Mouse (Mus musculus) ES-Bruce4 (cell line): Measurements from ENCODE around the gene Kcnip4. TPM values are rescaled to one million over a fixed set of nuclear protein-coding genes. Genes with fewer than 3 reads are reported as not detected.

ENCODE experiments used
- H3K27ac ChIP-seq: 2 replicates; pipeline ENCODE4 v1.5.1; 2012; ENCODE audit warnings: low read length, inconsistent platforms; ENCODE audit not compliant: insufficient read depth
- H3K27me3 ChIP-seq: 2 replicates; pipeline ENCODE4 v1.6.1; 2012; ENCODE audit warnings: mild to moderate bottlenecking, low read length, inconsistent platforms; ENCODE audit not compliant: control insufficient read depth, poor library complexity, insufficient read depth, severe bottlenecking
- H3K36me3 ChIP-seq: 2 replicates; pipeline ENCODE4 v1.6.1; 2012; ENCODE audit warnings: inconsistent platforms, mild to moderate bottlenecking, low read length, moderate library complexity; ENCODE audit not compliant: control insufficient read depth, poor library complexity, insufficient read depth, severe bottlenecking
- H3K4me1 ChIP-seq: one replicate; pipeline ENCODE4 v1.8.1; 2011; ENCODE audit warnings: low read length; ENCODE audit not compliant: control insufficient read depth, insufficient read depth
- H3K4me3 ChIP-seq: 2 replicates; pipeline ENCODE4 v1.5.1; 2011; ENCODE audit warnings: low read depth, mild to moderate bottlenecking, low read length
- H3K9ac ChIP-seq: 2 replicates; pipeline ENCODE4 v1.6.1; 2012; ENCODE audit warnings: low read depth, mild to moderate bottlenecking, inconsistent platforms; ENCODE audit not compliant: poor library complexity, severe bottlenecking
- H3K9me3 ChIP-seq: replicated peaks from 2 replicates; pipeline ENCODE4 v1.6.1; 2012; ENCODE audit warnings: mild to moderate bottlenecking, low read length, inconsistent platforms; ENCODE audit not compliant: control insufficient read depth, poor library complexity, insufficient read depth, severe bottlenecking
- CTCF ChIP-seq: IDR thresholded peaks from one replicate; pipeline ENCODE4 v1.8.1; 2011; ENCODE audit warnings: low read depth, low read length
- EP300 ChIP-seq: IDR thresholded peaks from 2 replicates; pipeline ENCODE4 v1.6.1; 2011; ENCODE audit warnings: low read depth, low read length; ENCODE audit not compliant: insufficient read depth
- POLR2A ChIP-seq: IDR thresholded peaks from one replicate; pipeline ENCODE4 v1.8.1; 2011; ENCODE audit warnings: low read length; ENCODE audit not compliant: insufficient read depth
- polyA plus RNA-seq: library from polyadenylated mRNA; stranded (reverse); fragments of >200 nt; gene quantifications from 2 replicates; pipeline ENCODE4 v1.2.4, GENCODE M21; 2011; ENCODE audit warnings: low read depth; ENCODE audit not compliant: missing spikeins, insufficient read depth, insufficient read length

The Kcnip4 gene
- polyA plus RNA-seq, 1 experiment, result not detected

DNA sequence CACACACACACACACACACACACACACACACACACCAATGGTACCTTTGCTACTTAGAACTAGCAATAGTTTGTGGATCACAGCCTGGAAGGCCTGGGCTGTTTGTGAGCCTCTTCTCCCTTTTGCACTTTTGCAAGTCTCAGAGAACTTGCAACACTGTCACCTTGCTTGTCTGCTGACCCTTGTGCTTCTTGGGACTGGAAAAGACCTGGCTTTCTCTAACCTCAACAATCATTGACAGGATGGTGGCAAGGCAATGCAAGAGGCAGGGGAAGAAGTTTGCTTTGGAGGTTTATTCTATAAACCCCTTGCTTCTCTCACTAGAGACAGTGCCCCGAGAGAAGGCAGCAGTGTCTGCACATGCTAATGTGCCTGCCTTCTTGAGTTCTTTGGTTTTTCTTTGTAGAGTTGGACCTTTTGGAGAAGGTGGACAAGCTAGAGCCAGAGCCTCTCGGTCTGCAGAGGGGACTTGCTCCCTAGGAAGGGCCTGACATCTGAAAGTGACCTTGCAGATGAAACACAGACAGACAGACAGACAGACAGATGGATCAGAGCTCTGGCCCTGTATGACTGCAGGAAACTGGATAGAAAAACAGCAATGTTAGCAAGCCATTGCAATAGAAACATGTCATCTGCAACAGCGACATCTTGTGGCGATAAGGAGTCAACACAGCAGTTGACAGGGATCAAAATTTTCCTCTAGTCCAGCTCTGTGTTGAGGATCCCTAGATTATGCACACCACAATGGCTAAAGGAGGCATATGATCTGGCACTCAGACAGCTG is 174.4 kb downstream of the Kcnip4 start:
- Histone ChIP-seq H3K9me3 (no peaks in the 10 kb centered on the region), H3K4me1 (no peaks in the 10 kb centered on the region), H3K4me3 (no peak overlapping the region), H3K36me3 (no peaks in the 10 kb centered on the region), H3K9ac (no peak overlapping the region), H3K27me3 (no peaks in the 10 kb centered on the region), H3K27ac (no peak overlapping the region)
- no peak for TF ChIP-seq CTCF
- no peak for TF ChIP-seq EP300
- TF ChIP-seq POLR2A, result no peak

DNA sequence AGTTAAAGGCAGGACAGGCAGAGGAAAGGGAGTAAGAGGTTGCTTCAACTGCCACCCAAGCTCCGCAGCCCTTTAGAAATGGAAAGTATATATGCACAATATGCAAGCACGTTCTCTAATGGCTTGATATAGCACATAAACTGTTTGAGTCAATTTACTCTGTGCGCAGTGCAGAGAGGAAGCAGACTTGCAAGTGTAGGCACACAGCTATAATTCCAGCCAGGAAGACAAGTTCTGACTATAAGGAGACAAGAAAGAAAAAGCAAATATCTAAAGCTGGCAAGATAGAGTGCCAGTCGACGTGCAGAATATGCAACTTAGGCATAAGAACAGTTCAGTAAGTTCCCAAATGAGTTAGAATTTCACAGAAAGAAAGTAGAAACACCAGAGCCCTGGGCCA is 175.2 kb downstream of the Kcnip4 start:
- Histone ChIP-seq H3K9ac (no peak overlapping the region), H3K4me3 (no peak overlapping the region), H3K27me3 (no peaks in the 10 kb centered on the region), H3K27ac (no peak overlapping the region), H3K9me3 (no peaks in the 10 kb centered on the region), H3K4me1 (no peaks in the 10 kb centered on the region), H3K36me3 (no peaks in the 10 kb centered on the region)
- no peak for TF ChIP-seq POLR2A
- no peak for TF ChIP-seq EP300
- no peak for TF ChIP-seq CTCF

DNA sequence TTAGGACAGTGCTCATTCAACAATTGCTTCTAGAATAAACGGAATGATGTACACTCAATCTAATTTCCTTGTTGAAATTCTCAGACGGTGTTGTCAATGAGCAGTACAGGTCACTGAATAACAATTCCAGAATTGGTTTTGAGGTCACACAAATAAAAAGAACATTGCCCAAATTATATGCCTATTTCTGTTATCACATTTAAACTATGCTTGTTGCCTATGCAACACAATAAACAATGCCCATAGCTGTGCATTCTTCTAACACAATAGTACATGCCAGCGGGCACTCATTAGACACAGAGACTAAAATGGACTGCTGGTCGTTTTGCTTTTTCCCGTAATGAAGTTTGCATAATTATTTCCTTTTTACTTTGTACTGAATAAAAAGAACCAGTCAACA is 176.2 kb downstream of the Kcnip4 start:
- Histone ChIP-seq H3K9me3 (no peaks in the 10 kb centered on the region), H3K27me3 (no peaks in the 10 kb centered on the region), H3K9ac (no peak overlapping the region), H3K36me3 (no peaks in the 10 kb centered on the region), H3K27ac (no peak overlapping the region), H3K4me1 (no peaks in the 10 kb centered on the region), H3K4me3 (no peak overlapping the region)
- no peak for TF ChIP-seq POLR2A
- no peak for TF ChIP-seq EP300
- no peak for TF ChIP-seq CTCF

DNA sequence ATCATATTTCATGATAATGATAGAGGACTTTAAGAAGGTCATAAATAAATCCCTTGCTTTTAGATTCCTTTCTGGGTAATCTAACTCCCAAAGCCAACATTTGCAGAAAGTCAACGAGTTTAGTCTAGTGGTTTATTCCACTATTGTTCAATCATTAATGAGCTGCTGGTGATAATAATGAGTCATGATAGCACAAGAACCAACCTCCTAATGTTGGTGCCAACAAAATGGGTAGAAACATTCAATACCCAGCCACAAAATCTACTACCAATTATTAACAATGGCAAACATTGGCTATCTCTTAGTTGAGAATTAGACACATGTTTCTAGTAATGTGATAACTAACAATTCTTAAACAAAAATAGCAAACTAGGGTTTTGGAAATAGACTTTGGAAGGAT is 180.1 kb downstream of the Kcnip4 start:
- TF ChIP-seq EP300 (no peak), POLR2A (no peak), CTCF (no peak)
- H3K27me3 ChIP-seq, result no peaks in the 10 kb centered on the region
- no peaks in the 10 kb centered on the region for H3K9me3 ChIP-seq
- H3K4me3 ChIP-seq, result no peak overlapping the region
- no peaks in the 10 kb centered on the region for H3K36me3 ChIP-seq
- H3K27ac ChIP-seq, result no peak overlapping the region
- H3K4me1 ChIP-seq, result no peaks in the 10 kb centered on the region
- H3K9ac ChIP-seq, result no peak overlapping the region

DNA sequence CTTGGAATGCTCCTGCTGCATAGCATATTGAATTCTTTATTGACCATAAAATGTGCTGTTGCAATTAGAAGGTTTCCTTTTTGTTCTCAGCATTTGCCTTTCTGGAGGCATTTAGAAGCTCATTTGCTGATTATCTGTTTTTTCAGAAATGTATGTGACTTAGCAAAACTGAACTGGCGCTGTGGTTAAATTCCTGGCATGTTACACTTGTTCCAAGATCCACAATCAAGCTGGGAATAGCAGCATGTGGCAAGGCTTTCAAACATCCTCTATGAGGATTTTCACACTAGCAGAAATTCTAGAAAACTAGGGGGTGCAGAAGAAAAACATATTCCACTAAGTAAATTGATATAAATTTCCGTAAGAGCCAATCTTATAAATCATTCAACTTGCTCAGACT is 187.5 kb downstream of the Kcnip4 start:
- TF ChIP-seq CTCF, result no peak
- no peak for TF ChIP-seq EP300
- TF ChIP-seq POLR2A, result no peak
- Histone ChIP-seq H3K27me3 (no peaks in the 10 kb centered on the region), H3K36me3 (no peaks in the 10 kb centered on the region), H3K4me1 (no peaks in the 10 kb centered on the region), H3K27ac (no peak overlapping the region), H3K9ac (no peak overlapping the region), H3K4me3 (no peak overlapping the region), H3K9me3 (no peaks in the 10 kb centered on the region)

DNA sequence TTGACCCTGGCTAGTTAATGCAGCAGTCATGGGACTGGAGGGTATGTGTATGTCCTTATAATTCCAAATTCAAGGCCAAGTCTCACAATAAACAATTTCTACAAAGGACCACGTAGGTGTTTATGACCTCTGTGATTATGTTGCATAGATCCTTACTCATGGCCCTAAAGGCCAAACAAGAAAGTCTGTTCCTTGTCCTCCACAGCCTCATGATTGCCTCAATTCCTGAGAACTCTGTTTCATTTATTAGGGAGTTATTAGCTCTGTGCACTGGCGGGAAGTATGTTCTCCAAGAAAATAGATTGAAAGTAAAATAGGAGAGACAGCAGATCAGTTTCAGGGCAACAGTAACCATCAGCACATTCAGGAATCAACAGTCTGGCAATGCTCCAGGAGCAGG is 191.6 kb downstream of the Kcnip4 start:
- H3K4me1 ChIP-seq, result no peaks in the 10 kb centered on the region
- no peak for TF ChIP-seq CTCF
- TF ChIP-seq EP300, result no peak
- TF ChIP-seq POLR2A, result no peak
- no peaks in the 10 kb centered on the region for H3K9me3 ChIP-seq
- no peaks in the 10 kb centered on the region for H3K36me3 ChIP-seq
- H3K27me3 ChIP-seq, result no peaks in the 10 kb centered on the region
- H3K27ac ChIP-seq, result no peak overlapping the region
- no peak overlapping the region for H3K4me3 ChIP-seq
- no peak overlapping the region for H3K9ac ChIP-seq
